Mouse (Mus musculus) MEL (cell line): Measurements from ENCODE around the gene Hapln1. TPM values are rescaled to one million over a fixed set of nuclear protein-coding genes. Genes with fewer than 3 reads are reported as not detected.

Experiments used
- DNase-seq: peaks from one replicate; pipeline ENCODE4 v3.0.0; 2011; ENCODE audit warnings: low read depth, low spot score
- H3K27ac ChIP-seq: 2 replicates; pipeline ENCODE4 v1.5.1; 2012; ENCODE audit warnings: low read depth, mild to moderate bottlenecking, control low read depth, low read length, moderate library complexity; ENCODE audit not compliant: control insufficient read depth
- H3K27me3 ChIP-seq, 2 experiments: fragments of 150-350 bp in 1 of 2; sonication (generic) in 1 of 2; 2 replicates each; pipeline ENCODE4 v1.6.1; 2012; ENCODE audit warnings: low read length in 2 of 2, mild to moderate bottlenecking in 2 of 2, improper control_type of control experiment in 1 of 2, moderate library complexity in 1 of 2; ENCODE audit not compliant: insufficient read depth in 2 of 2, control insufficient read depth in 1 of 2
- H3K36me3 ChIP-seq, 2 experiments: 2 replicates each; pipeline ENCODE4 v1.6.1; 2012 to 2014; ENCODE audit warnings: low read length in 2 of 2, improper control_type of control experiment in 1 of 2, inconsistent platforms in 1 of 2, mild to moderate bottlenecking in 1 of 2; ENCODE audit not compliant: insufficient read depth in 2 of 2, control insufficient read depth in 1 of 2
- H3K4me1 ChIP-seq, 2 experiments: fragments of 150-350 bp in 1 of 2; sonication (generic) in 1 of 2; 2 replicates each; pipeline ENCODE4 v1.6.1; 2012; ENCODE audit warnings: low read length in 2 of 2, improper control_type of control experiment in 1 of 2, mild to moderate bottlenecking in 1 of 2; ENCODE audit not compliant: insufficient read depth in 2 of 2, control insufficient read depth in 1 of 2
- H3K4me3 ChIP-seq, 2 experiments: fragments of 150-350 bp in 1 of 2; sonication (generic) in 1 of 2; 2 replicates each; pipeline ENCODE4 v1.5.1; 2012; ENCODE audit warnings: low read depth in 2 of 2, low read length in 2 of 2, mild to moderate bottlenecking in 2 of 2, moderate library complexity in 2 of 2, control low read depth in 1 of 2, improper control_type of control experiment in 1 of 2; ENCODE audit not compliant: control insufficient read depth in 1 of 2, insufficient read depth in 1 of 2
- H3K79me2 ChIP-seq: 2 replicates; pipeline ENCODE4 v1.6.1; 2012; ENCODE audit warnings: mild to moderate bottlenecking, low read length, moderate library complexity; ENCODE audit not compliant: control insufficient read depth, poor library complexity, insufficient read depth
- H3K9ac ChIP-seq: 2 replicates; pipeline ENCODE4 v1.6.1; 2012; ENCODE audit warnings: low read depth, mild to moderate bottlenecking, control low read depth, low read length, moderate library complexity; ENCODE audit not compliant: control insufficient read depth, poor library complexity, severe bottlenecking
- H3K9me3 ChIP-seq: fragments of 150-350 bp; sonication (generic); replicated peaks from 2 replicates; pipeline ENCODE4 v1.6.1; 2012; ENCODE audit warnings: mild to moderate bottlenecking, low read length, improper control_type of control experiment, moderate library complexity; ENCODE audit not compliant: insufficient read depth
- BHLHE40 ChIP-seq: IDR thresholded peaks from 2 replicates; pipeline ENCODE4 v1.6.1; 2012; ENCODE audit warnings: low read depth, mild to moderate bottlenecking, inconsistent platforms, low read length, improper control_type of control experiment, borderline replicate concordance
- CHD1 ChIP-seq: IDR thresholded peaks from 2 replicates; pipeline ENCODE4 v1.6.1; 2012; ENCODE audit warnings: low read depth, mild to moderate bottlenecking, inconsistent platforms, low read length, improper control_type of control experiment
- CHD2 ChIP-seq: IDR thresholded peaks from 2 replicates; pipeline ENCODE4 v1.6.1; 2011; ENCODE audit warnings: low read length, improper control_type of control experiment
- CTCF ChIP-seq, 3 experiments: IDR thresholded peaks in 2 of 3; conservative IDR thresholded peaks in 1 of 3; 2 replicates each; pipeline ENCODE4 v1.5.1; 2011 to 2012; ENCODE audit warnings: low read length in 3 of 3, low read depth in 2 of 3, mild to moderate bottlenecking in 2 of 3, improper control_type of control experiment in 1 of 3, inconsistent platforms in 1 of 3, mixed read lengths in 1 of 3, moderate library complexity in 1 of 3; ENCODE audit not compliant: control insufficient read depth in 1 of 3, insufficient read depth in 1 of 3, poor library complexity in 1 of 3, severe bottlenecking in 1 of 3
- ELF1 ChIP-seq: IDR thresholded peaks from 2 replicates; pipeline ENCODE4 v1.6.1; 2014; ENCODE audit warnings: low read depth, mild to moderate bottlenecking, inconsistent platforms, low read length, improper control_type of control experiment, moderate library complexity
- EP300 ChIP-seq, 2 experiments: IDR thresholded peaks; 2 replicates each; pipeline ENCODE4 v1.6.1; 2011; ENCODE audit warnings: improper control_type of control experiment in 2 of 2, low read length in 2 of 2, low read depth in 1 of 2, mild to moderate bottlenecking in 1 of 2
- ETS1 ChIP-seq: IDR thresholded peaks from 2 replicates; pipeline ENCODE4 v1.6.1; 2012; ENCODE audit warnings: low read depth, mild to moderate bottlenecking, inconsistent platforms, low read length, improper control_type of control experiment, moderate library complexity
- GABPA ChIP-seq: IDR thresholded peaks from 2 replicates; pipeline ENCODE4 v1.6.1; 2012; ENCODE audit warnings: low read depth, mild to moderate bottlenecking, inconsistent platforms, low read length, improper control_type of control experiment, moderate library complexity
- KAT2A ChIP-seq: conservative IDR thresholded peaks from 2 replicates; pipeline ENCODE4 v1.6.1; 2012; ENCODE audit warnings: low read depth, low read length, improper control_type of control experiment, inconsistent platforms
- MAFK ChIP-seq: IDR thresholded peaks from 2 replicates; pipeline ENCODE4 v1.6.1; 2011; ENCODE audit warnings: low read depth, mild to moderate bottlenecking, low read length, improper control_type of control experiment, borderline replicate concordance
- MYC ChIP-seq: IDR thresholded peaks from 2 replicates; pipeline ENCODE4 v1.6.1; 2011; ENCODE audit warnings: low read depth, mild to moderate bottlenecking, low read length, improper control_type of control experiment, moderate library complexity
- NELFE ChIP-seq: IDR thresholded peaks from 2 replicates; pipeline ENCODE4 v1.6.1; 2011; ENCODE audit warnings: low read depth, low read length, improper control_type of control experiment
- NRF1 ChIP-seq: IDR thresholded peaks from 2 replicates; pipeline ENCODE4 v1.6.1; 2014; ENCODE audit warnings: low read depth, mild to moderate bottlenecking, inconsistent platforms, low read length, improper control_type of control experiment, moderate library complexity; ENCODE audit not compliant: poor library complexity, insufficient read depth, severe bottlenecking
- POLR2AphosphoS2 ChIP-seq: IDR thresholded peaks from 2 replicates; pipeline ENCODE4 v1.6.1; 2011; ENCODE audit warnings: low read length, improper control_type of control experiment
- POLR2AphosphoS5 ChIP-seq: IDR thresholded peaks from 2 replicates; pipeline ENCODE4 v1.6.1; 2012; ENCODE audit warnings: low read depth, borderline replicate concordance, mild to moderate bottlenecking, inconsistent platforms, low read length, moderate library complexity, mixed read lengths
- RAD21 ChIP-seq: IDR thresholded peaks from 2 replicates; pipeline ENCODE4 v1.6.1; 2011; ENCODE audit warnings: mild to moderate bottlenecking, low read depth, low read length, improper control_type of control experiment
- RCOR1 ChIP-seq: IDR thresholded peaks from 2 replicates; pipeline ENCODE4 v1.6.1; 2012; ENCODE audit warnings: low read depth, mild to moderate bottlenecking, inconsistent platforms, low read length, improper control_type of control experiment
- SMC3 ChIP-seq: IDR thresholded peaks from 2 replicates; pipeline ENCODE4 v1.6.1; 2011; ENCODE audit warnings: low read depth, low read length, improper control_type of control experiment
- TCF12 ChIP-seq: IDR thresholded peaks from 2 replicates; pipeline ENCODE4 v1.6.1; 2014; ENCODE audit warnings: low read depth, mild to moderate bottlenecking, inconsistent platforms, low read length, improper control_type of control experiment, moderate library complexity
- UBTF ChIP-seq: IDR thresholded peaks from 2 replicates; pipeline ENCODE4 v1.6.1; 2012; ENCODE audit warnings: low read depth, mild to moderate bottlenecking, inconsistent platforms, low read length, improper control_type of control experiment, moderate library complexity, borderline replicate concordance; ENCODE audit not compliant: insufficient read depth
- USF1 ChIP-seq: IDR thresholded peaks from 2 replicates; pipeline ENCODE4 v1.6.1; 2014; ENCODE audit warnings: low read depth, mild to moderate bottlenecking, inconsistent platforms, low read length, improper control_type of control experiment, moderate library complexity
- USF2 ChIP-seq, 2 experiments: IDR thresholded peaks; 2 replicates each; pipeline ENCODE4 v1.6.1; 2011 to 2012; ENCODE audit warnings: improper control_type of control experiment in 2 of 2, low read length in 2 of 2, borderline replicate concordance in 1 of 2, inconsistent platforms in 1 of 2, low read depth in 1 of 2, mild to moderate bottlenecking in 1 of 2; ENCODE audit not compliant: insufficient read depth in 1 of 2
- ZMIZ1 ChIP-seq: IDR thresholded peaks from 2 replicates; pipeline ENCODE4 v1.6.1; 2012; ENCODE audit warnings: low read depth, mild to moderate bottlenecking, inconsistent platforms, low read length, improper control_type of control experiment, moderate library complexity
- polyA plus RNA-seq, 2 experiments: library from polyadenylated mRNA; stranded (reverse) in 1 of 2; unstranded in 1 of 2; fragments of >175 nt in 1 of 2; fragments of >200 nt in 1 of 2; gene quantifications; 2 replicates each; pipeline versions ENCODE4 v1.2.1 to v1.2.4; 2012; ENCODE audit warnings: low replicate concordance in 2 of 2, low read depth in 1 of 2; ENCODE audit not compliant: insufficient read length in 2 of 2, insufficient read depth in 1 of 2, missing spikeins in 1 of 2
- total RNA-seq: library from RNA; depleted of rRNA; stranded (reverse); fragments of 300-350 nt; gene quantifications from 2 replicates; pipeline ENCODE4 v1.2.3, GENCODE M21; 2012

Hapln1 gene
- total and polyA plus RNA-seq, 3 experiments = not detected

- H3K9ac ChIP-seq = no peak overlapping the region
- no peaks in the 10 kb centered on the region for H3K36me3 ChIP-seq
- no peaks in the 10 kb centered on the region for H3K27me3 ChIP-seq
- no peak overlapping the region for H3K4me3 ChIP-seq
- no peaks in the 10 kb centered on the region for H3K4me1 ChIP-seq
- no peak for DNase-seq
- H3K79me2 ChIP-seq = no peaks in the 10 kb centered on the region
- H3K9me3 ChIP-seq = no peaks in the 10 kb centered on the region
- TF ChIP-seq RCOR1 = no peak
- no peak for TF ChIP-seq MAFK
- TF ChIP-seq ELF1 = no peak
- TF ChIP-seq TCF12 = no peak
- TF ChIP-seq KAT2A = no peak
- TF ChIP-seq MYC = no peak
- no peak for TF ChIP-seq USF2 (IDR thresholded peaks at IDR 0.05; ENCODE audit: borderline replicate concordance in 1 of 2, insufficient read depth in 1 of 2, low read depth in 1 of 2, low read length in 2 of 2)
- no peak for TF ChIP-seq NRF1
- TF ChIP-seq BHLHE40 = no peak
- TF ChIP-seq GABPA = no peak
- no peak overlapping the region for H3K27ac ChIP-seq
These were observed 67.8 kb downstream of the Hapln1 start for GRCm38 (mm10) chr13:89607399-89607798.

- no peaks in the 10 kb centered on the region for H3K9me3 ChIP-seq
- no peak overlapping the region for H3K9ac ChIP-seq
- no peak for DNase-seq
- no peaks in the 10 kb centered on the region for H3K36me3 ChIP-seq
- no peaks in the 10 kb centered on the region for H3K4me1 ChIP-seq
- H3K27me3 ChIP-seq = no peaks in the 10 kb centered on the region
- TF ChIP-seq CTCF (IDR thresholded peaks at IDR 0.05 in 2 of 3, conservative IDR thresholded peaks at IDR 0.05 in 1 of 3; ENCODE audit: control insufficient read depth in 1 of 3, insufficient read depth in 1 of 3, low read depth in 2 of 3, low read length in 3 of 3, poor library complexity in 1 of 3, severe bottlenecking in 1 of 3) (peak in 1 of 3 experiments; percentile 12; a peak in 1 of 6 replicates), CHD2 (no peak), UBTF (no peak)
- TF ChIP-seq, all 39 proteins: peak for 1
- Histone ChIP-seq H3K27ac (no peak overlapping the region), H3K79me2 (no peaks in the 10 kb centered on the region), H3K4me3 (no peak overlapping the region)
These were observed 79.5 kb downstream of the Hapln1 start for GRCm38 (mm10) chr13:89619064-89619463.

- Histone ChIP-seq H3K4me1 (no peaks in the 10 kb centered on the region), H3K27ac (no peak overlapping the region), H3K79me2 (no peaks in the 10 kb centered on the region), H3K4me3 (no peak overlapping the region), H3K27me3 (no peaks in the 10 kb centered on the region), H3K36me3 (no peaks in the 10 kb centered on the region), H3K9me3 (no peaks in the 10 kb centered on the region), H3K9ac (no peak overlapping the region)
- DNase-seq = peak; percentile 66
- no peak for TF ChIP-seq CHD2
- no peak for TF ChIP-seq ETS1
- TF ChIP-seq POLR2AphosphoS5 = no peak
- TF ChIP-seq EP300 (IDR thresholded peaks at IDR 0.05; ENCODE audit: low read depth in 1 of 2, low read length in 2 of 2) = no peak
- no peak for TF ChIP-seq MAFK
- TF ChIP-seq USF2 (IDR thresholded peaks at IDR 0.05; ENCODE audit: borderline replicate concordance in 1 of 2, insufficient read depth in 1 of 2, low read depth in 1 of 2, low read length in 2 of 2) = no peak
- TF ChIP-seq SMC3 = peak; percentile 75
- no peak for TF ChIP-seq UBTF
- TF ChIP-seq POLR2AphosphoS2 = no peak
- TF ChIP-seq CHD1 = no peak
- no peak for TF ChIP-seq ZMIZ1
- no peak for TF ChIP-seq TCF12
- peak; percentile 74 for TF ChIP-seq RCOR1
- peak; percentile 66 for TF ChIP-seq RAD21
- TF ChIP-seq MYC = no peak
- TF ChIP-seq GABPA = no peak
- TF ChIP-seq NELFE = no peak
- TF ChIP-seq BHLHE40 = no peak
- TF ChIP-seq CTCF (IDR thresholded peaks at IDR 0.05 in 2 of 3, conservative IDR thresholded peaks at IDR 0.05 in 1 of 3; ENCODE audit: control insufficient read depth in 1 of 3, insufficient read depth in 1 of 3, low read depth in 2 of 3, low read length in 3 of 3, poor library complexity in 1 of 3, severe bottlenecking in 1 of 3) = peak; percentile 39 to 73 (median 70)
- no peak for TF ChIP-seq USF1
These were observed 94.6 kb downstream of the Hapln1 start for GRCm38 (mm10) chr13:89634137-89634683.
